Mouse (Mus musculus) urinary bladder, postnatal 4 days (tissue): ENCODE measurements at regions not wholly inside any gene's neighbourhood (a gene's known extent, or its start where the extent isn't known, plus 50 kb on each side); places are given as distances from the start of the nearest gene placed in this dataset.

Experiments used
- DNase-seq, 2 experiments: peaks; one replicate each; pipeline ENCODE4 v3.0.0; 2021 to 2022; ENCODE audit warnings: low spot score in 2 of 2

DNA sequence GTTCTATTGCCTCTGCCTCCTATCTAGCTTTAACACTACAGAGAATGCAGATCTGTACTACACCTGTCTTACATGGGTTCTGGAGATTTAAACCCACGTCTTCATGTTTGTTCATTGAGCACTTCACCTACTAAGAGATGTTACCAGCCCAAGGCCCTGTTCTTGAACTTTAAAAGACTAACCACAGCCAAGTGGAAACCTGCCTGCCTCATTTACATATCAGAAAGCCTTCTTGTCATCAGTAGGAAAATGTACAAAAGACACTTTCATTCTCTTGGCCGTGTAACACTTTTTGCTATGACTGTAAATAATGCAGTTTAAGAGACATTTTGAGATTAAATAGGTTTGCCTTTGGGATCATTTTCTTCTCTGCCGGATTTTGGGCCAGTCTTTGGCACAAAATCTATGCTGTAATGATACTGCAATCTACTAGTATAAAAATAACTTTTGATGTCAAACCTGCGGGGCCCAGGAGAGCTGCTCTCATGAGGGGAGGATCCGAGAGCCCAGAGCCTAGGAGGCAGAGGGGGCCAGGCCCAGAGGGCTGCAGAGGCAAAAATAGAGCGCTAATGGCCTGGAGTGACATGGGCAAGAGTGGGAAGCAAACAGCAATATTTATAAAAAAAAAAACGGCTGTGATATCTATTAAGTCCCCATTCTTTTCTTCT is 318.4 kb upstream of the Myo3a start:
- no peak for DNase-seq

DNA sequence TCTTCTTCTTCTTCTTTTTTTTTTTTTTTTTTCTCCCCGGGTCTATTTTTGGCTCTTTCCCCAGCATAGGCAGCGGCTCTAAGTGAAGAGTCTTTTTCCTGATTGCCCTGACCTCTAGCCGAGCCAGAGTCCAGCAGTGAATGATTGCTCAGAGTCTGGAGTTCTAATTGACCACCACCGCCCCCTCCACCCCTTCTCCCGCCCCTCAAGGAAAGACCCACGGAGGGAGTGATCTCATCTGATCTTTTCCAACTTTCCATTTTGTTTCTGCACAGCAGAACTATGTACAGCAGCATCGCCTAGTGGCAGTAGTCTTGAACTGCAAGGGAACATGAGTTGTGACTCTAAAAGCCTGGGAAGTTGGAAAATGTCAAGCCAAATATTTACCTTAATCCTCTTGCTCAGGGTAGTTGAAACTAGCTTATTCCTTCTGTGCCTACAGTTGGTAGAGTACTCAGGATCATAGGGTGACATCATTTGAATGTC is 317.8 kb upstream of the Myo3a start:
- peak; percentile 24 to 75 for DNase-seq

DNA sequence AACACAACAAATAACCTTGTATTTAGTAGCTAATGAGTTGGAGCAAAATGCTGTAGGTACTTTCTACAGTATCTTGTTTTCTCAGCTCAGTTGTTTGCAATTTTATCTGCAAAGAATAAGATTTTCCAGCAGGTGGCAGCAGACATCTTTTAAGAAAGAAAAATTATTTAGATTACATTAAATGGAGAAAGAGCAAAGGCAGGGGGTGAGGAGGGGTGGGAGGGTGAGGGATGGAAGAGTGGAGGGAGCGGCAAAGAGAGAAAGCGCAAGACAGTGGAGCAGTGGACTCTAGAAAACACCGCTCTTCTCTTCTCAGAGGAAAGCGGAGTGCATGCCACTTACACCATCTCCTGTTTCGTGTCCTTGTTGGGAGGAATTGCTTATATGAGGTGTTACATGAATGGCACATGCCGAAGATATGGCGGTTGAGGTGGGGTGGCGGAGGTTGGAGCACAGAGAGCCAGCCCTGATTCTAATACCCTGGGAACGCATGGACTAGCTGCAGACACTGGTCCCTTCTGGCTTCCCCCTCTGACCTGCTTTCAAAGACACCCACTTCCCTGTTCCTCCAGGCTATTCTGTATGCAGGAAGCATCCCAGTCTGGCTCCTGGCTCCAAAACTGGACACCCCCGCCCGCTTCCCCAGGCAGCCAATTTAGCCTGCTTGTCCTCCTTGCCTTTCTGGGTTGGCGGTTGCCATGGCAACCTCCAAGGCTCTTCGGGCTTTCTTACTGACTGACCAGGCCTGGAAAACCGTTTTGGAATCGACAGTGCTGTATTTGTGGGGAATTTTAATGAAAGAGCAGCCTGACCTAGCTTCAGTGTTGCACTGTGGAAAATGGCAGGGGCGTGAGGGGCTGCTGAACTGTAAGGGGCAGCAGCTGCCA is 309.3 kb upstream of the Myo3a start:
- peak in 1 of 2 experiments; percentile 26 for DNase-seq

DNA sequence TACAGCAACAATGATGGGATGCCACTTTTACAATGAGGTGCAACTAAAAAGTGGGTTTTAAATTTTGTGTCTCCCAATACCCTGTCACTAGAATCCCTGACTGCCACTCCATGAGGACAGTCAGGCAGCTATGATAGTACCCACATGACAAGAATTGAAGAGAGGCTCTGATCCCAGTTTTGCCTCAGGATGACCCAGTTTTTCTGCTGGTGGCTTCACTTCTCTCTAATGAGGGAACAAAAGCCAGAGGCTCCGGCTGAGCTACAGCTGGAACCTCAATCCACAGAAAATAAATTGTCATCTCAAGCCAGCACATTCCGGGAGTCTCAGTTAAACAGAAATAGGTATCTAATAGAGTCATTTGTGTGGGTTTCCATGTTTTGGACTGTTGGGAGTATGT is 308.2 kb upstream of the Myo3a start:
- no peak for DNase-seq

DNA sequence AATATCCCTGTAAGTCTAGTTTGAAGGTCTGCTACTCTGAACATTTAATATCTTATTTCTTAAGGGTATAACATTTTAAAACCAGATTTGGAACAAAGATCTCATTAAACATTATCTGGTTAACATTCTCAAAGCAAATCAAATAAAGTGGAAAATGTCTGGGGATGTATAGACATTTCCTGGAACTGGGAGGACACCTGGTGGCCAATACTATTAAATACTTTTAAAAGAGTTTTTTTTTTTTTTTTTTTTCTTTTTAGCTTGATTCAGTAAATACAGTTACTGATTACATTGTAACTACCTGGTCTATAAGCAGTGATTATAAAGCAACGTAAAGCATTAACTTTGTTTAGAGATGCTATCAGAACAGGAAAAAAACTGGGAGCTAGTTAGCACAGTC is 299.6 kb upstream of the Myo3a start:
- no peak for DNase-seq

DNA sequence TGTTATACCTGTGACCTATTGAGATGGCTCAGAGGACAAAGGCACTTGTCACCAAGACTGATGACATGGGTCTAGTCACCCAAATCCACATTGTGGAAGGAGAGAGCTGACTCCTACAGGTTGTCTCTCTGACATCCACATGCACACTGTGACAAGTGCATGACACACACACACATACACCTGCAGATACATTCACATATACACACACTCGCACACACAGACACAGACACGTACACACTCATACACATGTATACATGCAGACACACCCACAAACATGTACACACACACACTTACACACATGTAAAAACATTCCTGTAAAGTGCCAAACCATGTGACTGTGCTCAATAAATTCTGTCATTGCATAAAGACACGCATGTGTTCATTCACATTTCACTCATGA is 287.3 kb upstream of the Myo3a start:
- no peak for DNase-seq

DNA sequence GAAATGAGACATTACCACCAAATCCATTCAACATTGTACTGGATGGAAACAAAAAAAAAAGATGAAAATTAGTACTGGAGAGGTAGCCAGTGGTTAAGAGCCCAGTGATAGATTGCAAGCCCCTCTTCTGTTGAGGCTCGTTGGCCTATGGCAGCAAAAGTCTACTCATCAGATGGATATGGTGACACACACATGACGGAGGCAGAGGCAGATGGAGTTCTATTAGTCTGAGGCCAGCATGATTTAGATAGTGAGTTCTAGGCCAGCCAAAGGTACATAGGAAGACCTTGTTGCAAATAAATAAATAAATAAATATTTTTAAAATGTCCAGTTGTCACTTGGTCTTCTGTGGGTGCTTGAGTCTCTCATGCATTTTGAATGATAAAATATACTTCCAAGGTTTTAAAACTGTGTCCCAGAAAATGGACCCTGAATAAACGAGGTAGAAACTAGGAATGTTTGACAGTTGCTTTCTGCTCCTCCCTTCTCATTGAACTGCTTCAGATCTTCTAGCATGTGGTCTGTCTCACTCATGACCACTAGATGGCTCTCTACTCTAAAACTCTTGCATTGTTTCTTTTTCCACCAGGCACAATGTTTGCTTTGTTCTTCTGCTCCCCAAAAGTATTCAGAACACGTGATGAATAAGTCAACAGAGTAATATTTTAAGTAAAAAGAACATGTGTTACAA is 286.4 kb upstream of the Myo3a start:
- no peak for DNase-seq

DNA sequence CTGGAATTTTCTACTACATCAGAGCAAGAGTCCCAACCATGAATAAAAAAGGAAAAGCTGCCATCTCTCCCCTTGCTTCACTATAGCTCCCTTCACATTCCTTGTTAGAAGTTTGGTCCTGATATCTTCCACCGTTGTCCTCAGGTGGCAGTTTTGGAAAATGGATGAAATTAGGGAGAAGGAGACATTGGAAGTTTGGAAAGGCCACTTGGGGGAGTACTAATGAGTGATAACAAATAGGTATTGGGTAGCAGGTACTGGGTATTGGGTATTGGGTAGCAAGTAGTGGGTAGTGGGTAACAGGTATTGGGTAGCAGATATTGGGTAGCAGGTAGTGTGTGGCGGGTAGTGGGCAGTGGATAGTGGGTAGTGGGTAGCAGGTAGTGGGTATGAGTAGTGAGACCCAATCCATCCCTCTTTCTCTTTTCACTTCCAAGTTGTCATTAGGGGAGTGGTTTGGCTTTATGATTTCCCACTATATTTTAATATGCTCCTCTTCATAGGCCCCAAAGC is 285.8 kb upstream of the Myo3a start:
- DNase-seq, result no peak

DNA sequence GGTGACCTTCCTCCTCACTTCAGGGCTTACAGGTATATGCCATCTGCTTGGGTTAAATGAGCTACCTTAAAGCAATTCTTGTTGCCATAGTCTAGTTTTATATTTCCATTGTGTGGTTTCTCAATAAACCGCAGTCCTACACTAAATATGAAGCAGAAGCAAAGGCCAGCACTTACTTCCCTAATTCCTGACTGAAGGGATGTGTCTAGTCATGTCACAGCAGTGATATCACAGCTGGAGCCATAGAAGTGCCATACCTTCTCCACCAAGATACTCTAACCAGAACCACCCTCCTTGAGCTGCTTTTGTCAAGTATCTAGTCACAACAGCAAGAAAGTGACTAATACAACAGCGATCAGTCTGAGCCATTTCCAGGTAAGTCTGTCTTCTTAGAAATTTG is 283.6 kb upstream of the Myo3a start:
- no peak for DNase-seq

DNA sequence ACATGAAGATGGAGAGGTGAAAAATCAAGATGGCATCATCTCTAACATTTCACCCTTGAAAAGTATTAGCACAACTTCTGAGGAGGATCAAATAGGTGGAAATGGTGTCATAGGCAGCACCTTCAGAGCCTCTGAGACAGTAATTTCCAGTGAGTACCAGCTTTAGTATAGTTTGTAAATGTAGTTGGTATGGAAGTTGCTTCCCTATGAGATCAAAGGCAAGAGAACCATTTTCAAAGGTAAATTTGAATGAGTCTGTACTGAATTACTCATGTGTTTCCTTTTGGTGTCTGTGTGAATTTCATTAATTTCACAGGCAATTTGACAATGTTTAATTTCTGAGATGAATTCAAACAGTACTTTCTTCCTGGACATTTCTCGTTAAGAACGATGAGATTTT is 280.8 kb upstream of the Myo3a start:
- no peak for DNase-seq

DNA sequence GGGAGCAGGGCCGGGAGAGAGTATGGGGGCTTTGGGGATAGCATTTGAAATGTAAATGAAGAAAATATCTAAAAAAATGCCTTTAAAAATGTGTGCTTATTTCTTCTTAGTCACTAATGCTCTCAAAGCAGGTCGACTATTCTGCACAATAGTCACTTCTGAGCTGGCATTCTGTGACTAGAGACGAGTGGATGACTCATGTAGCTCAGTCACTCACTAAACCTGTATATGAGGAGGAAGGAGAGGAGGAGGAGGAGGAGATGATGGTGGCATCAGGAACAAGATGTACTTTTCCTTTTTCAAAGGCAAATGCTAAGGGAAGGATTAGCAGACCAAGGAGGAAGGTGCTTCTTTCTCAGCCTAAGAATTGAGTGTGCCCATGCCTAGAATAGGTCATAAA is 276.0 kb upstream of the Myo3a start:
- DNase-seq, result no peak

DNA sequence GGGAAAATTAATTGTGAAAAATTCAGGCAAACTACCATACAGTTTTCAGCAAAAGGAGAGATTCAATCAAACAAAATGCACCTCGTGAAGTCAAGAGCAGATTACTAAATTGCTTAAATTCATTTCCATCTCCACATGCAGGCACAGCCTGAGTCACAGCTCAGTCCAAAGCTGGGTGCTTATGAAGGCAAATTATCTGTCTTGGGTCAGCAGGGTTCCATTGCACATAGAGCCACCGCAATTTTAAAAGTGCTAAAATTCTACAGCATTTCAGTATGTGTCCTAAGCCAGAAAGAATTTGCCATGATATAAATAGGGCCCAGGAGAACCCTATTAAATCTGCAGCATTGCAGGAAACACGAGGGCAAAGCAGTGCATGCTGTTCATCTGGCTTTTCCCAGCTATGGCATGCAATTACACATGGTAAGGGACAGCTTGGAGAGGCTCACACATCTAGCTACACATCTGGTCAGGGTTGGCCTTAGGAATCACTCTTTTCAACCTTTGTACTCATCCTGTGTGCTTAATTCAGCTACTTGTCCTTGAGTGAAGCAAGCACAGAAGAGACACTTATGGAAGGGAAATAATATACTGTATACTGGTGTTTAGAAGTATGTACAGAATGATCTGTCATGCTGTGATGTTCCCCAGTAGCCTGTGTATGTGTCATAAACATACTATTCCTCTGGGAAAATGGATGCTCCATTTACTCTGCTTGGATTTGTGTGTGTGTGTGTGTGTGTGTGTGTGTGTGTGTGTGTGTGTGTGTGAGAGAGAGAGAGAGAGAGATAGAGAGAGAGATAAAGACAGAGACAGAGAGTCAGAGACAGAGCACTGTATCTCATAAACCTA is 271.0 kb upstream of the Myo3a start:
- DNase-seq, result no peak

DNA sequence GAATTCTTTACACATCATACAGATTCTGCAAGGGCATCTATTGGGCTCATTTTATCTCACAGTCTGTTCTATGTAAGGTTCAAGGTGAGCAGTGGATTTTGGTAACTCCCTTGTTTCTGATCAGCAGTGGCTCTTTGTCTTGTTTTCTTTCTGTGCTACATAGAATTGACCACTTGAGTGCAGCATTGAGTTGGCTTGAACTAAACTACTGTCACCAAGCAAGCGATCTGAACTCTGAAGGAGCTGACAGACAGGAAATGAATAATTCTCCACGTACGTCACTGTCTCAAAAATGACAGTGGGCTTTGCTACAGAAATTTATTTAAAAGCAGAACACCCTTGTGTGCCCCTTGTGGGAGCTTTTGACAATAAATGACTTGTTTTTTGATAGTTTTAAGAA is 268.9 kb upstream of the Myo3a start:
- no peak for DNase-seq

DNA sequence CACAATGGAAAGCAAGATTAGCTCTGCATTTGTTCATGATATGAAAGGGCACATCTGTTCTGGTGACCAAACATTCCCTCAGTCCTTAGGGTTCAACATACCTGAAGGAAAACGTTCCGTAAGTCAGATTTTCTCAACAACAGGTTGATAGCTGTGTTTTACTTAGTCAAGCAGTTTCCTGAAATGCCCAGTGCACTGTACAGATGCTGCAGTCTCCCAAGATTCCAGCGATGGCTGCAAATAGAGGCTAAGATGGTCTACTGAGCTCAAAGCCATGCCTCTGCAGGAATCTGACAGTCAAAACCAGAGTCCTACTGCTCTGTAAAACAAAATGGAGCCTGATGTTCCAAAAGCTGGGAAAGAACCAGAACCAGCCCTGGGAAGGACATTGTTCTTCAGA is 268.5 kb upstream of the Myo3a start:
- no peak for DNase-seq

DNA sequence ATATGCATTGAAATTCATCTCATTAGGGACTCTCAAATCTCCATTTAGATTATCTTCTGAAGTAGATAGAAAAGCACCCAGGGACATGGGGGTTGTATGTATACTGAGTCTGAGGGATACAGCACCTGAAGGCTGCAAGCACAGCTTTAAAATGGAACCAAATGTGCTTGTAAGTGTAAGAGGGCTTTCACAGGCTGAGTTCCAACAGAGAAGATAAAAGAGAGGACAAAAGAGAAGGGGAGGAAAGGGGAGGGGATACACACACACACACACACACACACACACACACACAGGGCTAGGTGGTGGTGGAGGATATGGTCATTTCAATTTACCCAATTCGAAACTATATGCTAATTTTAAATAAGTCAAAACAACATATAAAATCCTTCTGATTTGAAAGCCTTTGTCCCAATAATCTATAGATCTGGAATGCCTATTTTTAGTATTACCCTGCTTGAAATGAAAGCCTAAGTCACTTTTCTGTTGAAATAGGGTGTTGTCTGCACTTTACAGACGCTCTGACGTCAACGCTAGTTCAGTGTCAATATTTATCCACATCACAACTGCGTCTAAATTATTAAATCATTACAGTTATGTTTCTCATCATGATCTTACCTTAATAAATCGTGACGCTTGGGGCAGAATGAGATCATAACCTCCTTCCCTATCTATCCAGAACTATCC is 263.8 kb upstream of the Myo3a start:
- DNase-seq, result no peak

DNA sequence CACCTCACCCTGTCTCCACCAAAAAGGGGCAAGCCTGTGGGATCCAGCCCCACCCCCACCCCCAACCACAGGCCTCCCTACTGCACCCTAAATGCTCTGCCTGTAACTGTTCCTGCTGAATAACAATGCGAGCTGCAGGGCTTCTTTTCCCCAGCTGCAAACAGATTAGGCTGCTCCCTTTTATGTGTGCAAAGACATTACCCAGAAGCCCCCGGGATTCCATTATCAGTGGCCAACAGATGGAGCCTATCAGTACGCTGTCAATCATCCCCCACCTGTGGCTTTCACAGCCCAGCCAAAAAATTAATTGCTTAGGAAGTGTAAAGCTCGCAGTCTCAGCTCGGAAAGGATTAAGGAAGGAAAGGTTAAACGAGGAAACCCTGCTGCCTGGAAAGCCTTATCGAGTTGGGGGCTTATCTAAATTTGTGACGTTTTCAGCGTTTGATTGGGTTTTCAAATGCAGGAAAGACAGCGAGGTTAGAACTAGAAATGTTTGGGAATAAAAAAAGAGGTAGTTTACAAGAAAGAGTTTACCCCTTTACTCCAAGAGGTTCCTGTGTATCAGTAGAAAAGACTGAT is 263.2 kb upstream of the Myo3a start:
- DNase-seq, result no peak

DNA sequence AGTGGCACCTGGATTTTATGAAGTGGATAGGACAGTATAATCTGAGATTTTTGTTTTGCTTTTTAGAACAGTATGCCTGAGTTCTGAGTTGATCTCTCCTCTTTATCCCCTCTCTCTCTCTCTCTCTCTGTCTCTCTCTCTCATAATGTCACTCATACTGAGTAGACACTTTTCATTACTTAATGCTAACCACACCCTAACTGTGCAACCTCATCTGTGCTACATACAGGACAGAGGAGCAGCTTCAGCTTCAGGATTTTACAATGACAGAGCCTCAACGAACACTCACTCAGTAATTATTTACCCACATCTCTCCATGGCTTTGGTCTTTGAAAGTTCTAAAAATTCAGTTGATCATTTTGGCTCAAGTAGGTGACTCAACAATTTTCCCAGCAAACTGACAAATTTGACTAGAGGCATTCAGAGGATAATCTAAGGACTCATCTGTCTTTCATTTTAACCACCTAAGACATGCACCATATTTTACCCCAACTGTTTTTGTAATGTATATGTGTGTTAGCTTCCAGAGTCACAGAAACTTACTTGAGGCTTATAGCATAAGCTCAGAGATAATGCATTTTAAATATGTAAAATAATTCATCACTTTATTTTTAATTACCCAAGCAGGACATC is 256.4 kb upstream of the Myo3a start:
- no peak for DNase-seq

DNA sequence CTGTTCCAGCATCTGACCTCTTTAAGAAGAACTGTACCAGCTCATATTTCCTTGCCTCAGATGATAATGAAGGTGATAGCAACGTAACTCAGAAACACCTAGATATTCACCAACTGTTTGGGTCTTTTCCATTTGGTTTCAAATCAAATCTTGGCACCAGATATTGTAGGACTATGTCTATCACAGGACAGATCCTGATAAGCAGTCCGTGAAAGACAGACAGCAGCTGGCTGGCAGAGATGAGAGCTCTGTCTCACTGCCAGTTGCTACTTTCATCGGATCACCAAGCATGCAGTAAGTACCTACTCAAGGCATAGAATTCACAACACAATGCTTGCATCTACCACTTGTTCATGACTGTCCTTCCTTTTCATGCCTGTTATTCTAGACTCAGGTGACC is 252.7 kb upstream of the Myo3a start:
- DNase-seq, result no peak

DNA sequence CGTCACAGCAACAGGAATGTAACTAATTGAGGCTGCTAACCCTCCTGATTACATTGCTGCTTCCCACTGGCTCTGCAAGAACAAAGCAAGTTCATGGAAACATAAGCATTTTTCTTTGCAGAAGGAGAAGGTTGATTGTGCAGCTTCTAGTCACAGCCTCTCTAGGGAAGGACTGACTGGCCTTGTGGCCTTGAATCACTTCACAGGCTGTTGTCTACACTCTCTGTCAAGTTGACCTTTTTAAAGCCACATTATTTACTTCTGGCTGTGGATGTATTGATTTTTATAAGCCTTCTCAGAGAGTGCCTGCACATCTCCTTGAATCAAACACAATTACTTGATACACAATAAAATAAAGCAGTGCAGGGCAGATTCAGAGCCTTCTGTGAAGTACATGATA is 251.8 kb upstream of the Myo3a start:
- no peak for DNase-seq

DNA sequence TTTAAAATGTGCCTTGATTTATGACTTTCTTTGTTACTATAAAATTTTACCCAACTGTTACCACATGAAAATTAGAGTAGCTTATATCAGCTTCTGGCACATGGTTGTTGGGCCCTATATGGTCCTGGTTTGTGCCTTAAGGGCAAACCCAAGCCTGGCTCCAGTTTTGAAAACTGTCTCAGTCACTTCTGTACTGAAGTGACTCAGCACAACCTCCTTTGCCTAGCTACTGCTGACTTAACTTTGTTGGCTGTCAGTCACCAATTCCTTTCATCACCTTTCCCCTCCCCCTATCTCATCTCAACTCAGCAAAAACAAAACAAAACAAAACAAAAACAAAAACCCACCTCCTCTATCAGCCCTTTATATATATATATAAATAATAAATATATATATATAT is 251.0 kb upstream of the Myo3a start:
- DNase-seq, result no peak
